Mouse (Mus musculus) C2C12 (cell line): ENCODE data around the gene Lpar1. TPM values are rescaled to one million over a fixed set of nuclear protein-coding genes. Genes with fewer than 3 reads are reported as not detected.

Experiments
- H3K27me3 ChIP-seq: one replicate; pipeline ENCODE4 v1.6.1; 2011; ENCODE audit not compliant: control insufficient read depth, insufficient read depth, insufficient read length
- H3K36me3 ChIP-seq: one replicate; pipeline ENCODE4 v1.6.1; 2011; ENCODE audit not compliant: control insufficient read depth, insufficient read depth
- H3K4me3 ChIP-seq: one replicate; pipeline ENCODE4 v1.5.1; 2011; ENCODE audit warnings: mild to moderate bottlenecking, control low read depth; ENCODE audit not compliant: poor library complexity, insufficient read depth, severe bottlenecking
- H3K79me2 ChIP-seq: one replicate; pipeline ENCODE4 v1.6.1; 2011; ENCODE audit not compliant: control insufficient read depth, insufficient read depth
- H3K79me3 ChIP-seq: one replicate; pipeline ENCODE4 v1.6.1; 2011; ENCODE audit warnings: low read depth, control low read depth
- H3ac ChIP-seq: one replicate; pipeline ENCODE3; 2011; ENCODE audit warnings: low read depth; ENCODE audit not compliant: control insufficient read depth, insufficient read length
- CEBPB ChIP-seq: IDR thresholded peaks from one replicate; pipeline ENCODE4 v1.6.1; 2011; ENCODE audit warnings: low read depth, mild to moderate bottlenecking, control low read depth, moderate library complexity
- CTCF ChIP-seq: IDR thresholded peaks from one replicate; pipeline ENCODE4 v1.5.1; 2011; ENCODE audit not compliant: control insufficient read depth, insufficient read depth, insufficient read length
- FOSL1 ChIP-seq: IDR thresholded peaks from one replicate; pipeline ENCODE4 v1.8.0; 2011; ENCODE audit warnings: mild to moderate bottlenecking, low read length; ENCODE audit not compliant: poor library complexity, insufficient read depth, severe bottlenecking
- MAX ChIP-seq: IDR thresholded peaks from one replicate; pipeline ENCODE4 v1.6.1; 2011; ENCODE audit warnings: mild to moderate bottlenecking, control low read depth
- MYOD1 ChIP-seq: IDR thresholded peaks from one replicate; pipeline ENCODE4 v1.6.1; 2011; ENCODE audit warnings: low read depth; ENCODE audit not compliant: control insufficient read depth, insufficient read length
- MYOG ChIP-seq: IDR thresholded peaks from one replicate; pipeline ENCODE4 v1.6.1; 2011; ENCODE audit not compliant: control insufficient read depth, insufficient read length; ENCODE audit errors: extremely low read depth
- USF1 ChIP-seq: IDR thresholded peaks from one replicate; pipeline ENCODE4 v1.6.1; 2011; ENCODE audit warnings: low read depth, mild to moderate bottlenecking, control low read depth, moderate library complexity
- polyA plus RNA-seq: library from polyadenylated mRNA; unstranded; fragments of >200 nt; fragmentation: generic; extraction: Trizol; gene quantifications from one replicate; pipeline ENCODE4 v1.2.1, GENCODE M21; 2012; ENCODE audit warnings: missing spikeins

The Lpar1 gene
- polyA plus RNA-seq, 1 experiment: 14.4 TPM

DNA sequence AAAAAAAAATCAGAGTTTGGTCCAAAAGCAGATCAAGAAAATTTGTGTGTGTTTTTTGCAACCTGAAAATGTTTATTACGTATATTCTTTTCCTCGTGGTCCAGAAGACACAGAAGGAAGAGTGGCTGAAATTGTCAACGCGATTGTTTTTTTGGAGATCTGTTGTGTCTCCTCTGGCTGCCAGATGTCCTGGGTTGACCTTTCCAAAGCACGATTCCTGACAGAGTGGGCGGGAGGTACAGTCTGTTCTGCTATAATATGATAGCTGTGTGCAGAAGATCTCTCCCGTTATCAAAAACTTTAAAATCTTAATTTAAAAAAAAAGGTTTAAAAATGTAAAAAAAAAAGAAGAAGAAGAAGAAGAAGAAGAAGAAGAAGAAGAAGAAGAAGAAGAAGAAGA is 105.9 kb downstream of the Lpar1 start:
- TF ChIP-seq FOSL1 (no peak), MAX (no peak), MYOD1 (no peak), CTCF (no peak), CEBPB (no peak), USF1 (no peak), MYOG (no peak)
- H3ac ChIP-seq: no peak overlapping the region
- H3K27me3 ChIP-seq: no peaks in the 10 kb centered on the region
- H3K4me3 ChIP-seq: no peak overlapping the region
- peaks cover 4% of the 10 kb centered on the region for H3K79me3 ChIP-seq
- H3K36me3 ChIP-seq: no peaks in the 10 kb centered on the region
- no peaks in the 10 kb centered on the region for H3K79me2 ChIP-seq

- H3K27me3 ChIP-seq: no peaks in the 10 kb centered on the region
- TF ChIP-seq MYOG: no peak
- no peak for TF ChIP-seq USF1
- TF ChIP-seq MYOD1: no peak
- TF ChIP-seq MAX: no peak
- no peak for TF ChIP-seq CTCF
- TF ChIP-seq CEBPB: no peak
- no peak for TF ChIP-seq FOSL1
- no peaks in the 10 kb centered on the region for H3K36me3 ChIP-seq
Observed at GRCm38 (mm10) chr4:58445846-58446245, 107.9 kb downstream of the Lpar1 start.

DNA sequence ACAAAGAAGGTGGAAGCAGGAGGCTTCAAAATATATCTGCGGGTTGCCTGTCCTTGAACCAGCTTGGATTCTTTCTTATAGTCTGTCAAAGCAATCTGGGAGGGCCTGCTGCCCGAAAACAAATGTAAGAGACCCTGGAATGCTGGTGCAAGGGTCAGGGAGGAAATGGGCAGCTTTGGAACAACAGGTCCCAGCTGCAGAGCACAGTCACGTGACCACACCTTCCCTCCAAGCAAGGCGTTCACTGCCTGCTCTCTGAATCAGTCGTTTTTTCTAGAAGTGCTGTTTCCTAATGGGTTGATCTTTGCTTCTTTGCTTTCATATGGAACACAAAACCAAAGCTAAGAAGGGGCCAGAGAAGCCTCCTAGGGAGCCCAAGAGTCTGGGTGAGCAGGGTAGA is 111.4 kb downstream of the Lpar1 start:
- Histone ChIP-seq H3K79me2 (no peaks in the 10 kb centered on the region), H3K4me3 (no peak overlapping the region), H3K27me3 (no peaks in the 10 kb centered on the region), H3K36me3 (peaks cover 7% of the 10 kb centered on the region), H3K79me3 (peaks cover 2% of the 10 kb centered on the region), H3ac (no peak overlapping the region)
- TF ChIP-seq FOSL1: no peak
- TF ChIP-seq USF1: no peak
- no peak for TF ChIP-seq MYOG
- TF ChIP-seq MAX: no peak
- no peak for TF ChIP-seq MYOD1
- no peak for TF ChIP-seq CTCF

More at GRCm38 (mm10) chr4:58445846-58446245, 107.9 kb downstream of the Lpar1 start:
- H3K4me3 ChIP-seq: no peak overlapping the region
- H3ac ChIP-seq: no peak overlapping the region
- no peaks in the 10 kb centered on the region for H3K79me2 ChIP-seq
- peaks cover 4% of the 10 kb centered on the region for H3K79me3 ChIP-seq

- peaks cover 30% of the 10 kb centered on the region for H3K36me3 ChIP-seq
- no peak overlapping the region for H3ac ChIP-seq
- H3K4me3 ChIP-seq: no peak overlapping the region
- no peaks in the 10 kb centered on the region for H3K79me2 ChIP-seq
- H3K27me3 ChIP-seq: no peaks in the 10 kb centered on the region
- no peaks in the 10 kb centered on the region for H3K79me3 ChIP-seq
- TF ChIP-seq MYOD1: no peak
- TF ChIP-seq CEBPB: no peak
- TF ChIP-seq FOSL1: no peak
- no peak for TF ChIP-seq CTCF
- TF ChIP-seq USF1: no peak
- TF ChIP-seq MYOG: no peak
- TF ChIP-seq MAX: no peak
Observed at GRCm38 (mm10) chr4:58438654-58439053, 115.0 kb downstream of the Lpar1 start.

DNA sequence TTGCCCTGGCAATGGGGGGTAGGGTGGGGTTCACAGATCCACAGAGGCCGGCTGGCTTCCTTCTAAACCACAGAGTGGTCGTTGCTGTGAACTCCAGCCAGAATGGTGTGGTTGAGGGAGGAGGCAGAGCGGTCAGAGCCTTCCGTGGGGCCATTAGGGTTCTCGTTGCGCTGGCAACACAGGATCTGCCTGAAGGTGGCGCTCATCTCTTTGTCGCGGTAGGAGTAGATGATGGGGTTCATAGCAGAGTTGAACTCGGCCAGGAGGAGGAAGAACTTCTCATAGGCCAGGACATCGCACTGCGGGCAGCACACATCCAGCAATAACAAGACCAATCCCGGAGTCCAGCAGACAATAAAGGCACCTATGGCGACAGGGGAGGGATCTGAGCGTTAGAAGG is 116.4 kb downstream of the Lpar1 start:
- H3K4me3 ChIP-seq: no peak overlapping the region
- no peak overlapping the region for H3ac ChIP-seq
- TF ChIP-seq MYOG (no peak), MAX (no peak), CTCF (no peak), USF1 (no peak), FOSL1 (no peak), MYOD1 (no peak), CEBPB (no peak)
- peaks cover 30% of the 10 kb centered on the region for H3K36me3 ChIP-seq
- no peaks in the 10 kb centered on the region for H3K27me3 ChIP-seq
- no peaks in the 10 kb centered on the region for H3K79me3 ChIP-seq
- H3K79me2 ChIP-seq: no peaks in the 10 kb centered on the region

GRCm38 (mm10) chr4:58423276-58423930 is 130.3 kb downstream of the Lpar1 start:
- no peak for TF ChIP-seq USF1
- TF ChIP-seq CTCF: no peak
- TF ChIP-seq MYOD1: no peak
- no peak for TF ChIP-seq MAX
- TF ChIP-seq CEBPB: no peak
- no peak for TF ChIP-seq MYOG
- TF ChIP-seq FOSL1: no peak
- Histone ChIP-seq H3K79me3 (no peaks in the 10 kb centered on the region), H3ac (no peak overlapping the region), H3K79me2 (no peaks in the 10 kb centered on the region), H3K4me3 (no peak overlapping the region), H3K36me3 (no peaks in the 10 kb centered on the region), H3K27me3 (no peaks in the 10 kb centered on the region)
